Mouse (Mus musculus) thymus, adult 2 months (tissue): ENCODE measurements around the gene Nelfa. TPM values are rescaled to one million over a fixed set of nuclear protein-coding genes. Genes with fewer than 3 reads are reported as not detected.

Source experiments
- DNase-seq: peaks from one replicate; pipeline ENCODE4 v3.0.0; 2021
- H3K27ac ChIP-seq: fragments of 200-500 bp; 2 replicates; pipeline ENCODE4 v1.5.1; 2012; ENCODE audit warnings: low read length, control low read depth; ENCODE audit not compliant: control insufficient read depth, insufficient read depth
- H3K27me3 ChIP-seq: fragments of 200-500 bp; 2 replicates; pipeline ENCODE4 v1.6.1; 2012; ENCODE audit warnings: mild to moderate bottlenecking, low read length, moderate library complexity, mixed read lengths; ENCODE audit not compliant: control insufficient read depth, insufficient read depth
- H3K36me3 ChIP-seq: fragments of 200-500 bp; 2 replicates; pipeline ENCODE4 v1.6.1; 2012; ENCODE audit warnings: mild to moderate bottlenecking, low read length, moderate library complexity; ENCODE audit not compliant: control insufficient read depth, insufficient read depth
- H3K4me1 ChIP-seq: fragments of 200-500 bp; replicated peaks from 2 replicates; pipeline ENCODE4 v1.6.1; 2012; ENCODE audit warnings: low read length; ENCODE audit not compliant: control insufficient read depth, insufficient read depth
- H3K4me3 ChIP-seq: fragments of 200-500 bp; 2 replicates; pipeline ENCODE4 v1.5.1; 2012; ENCODE audit warnings: mild to moderate bottlenecking, low read length, control low read depth, moderate library complexity; ENCODE audit not compliant: control insufficient read depth, insufficient read depth
- CTCF ChIP-seq: fragments of 200-500 bp; IDR thresholded peaks from 2 replicates; pipeline ENCODE4 v1.5.1; 2012; ENCODE audit warnings: mild to moderate bottlenecking, control low read depth, low read length, moderate library complexity, borderline replicate concordance; ENCODE audit not compliant: control insufficient read depth, poor library complexity, insufficient read depth; ENCODE audit errors: extremely low read depth
- POLR2A ChIP-seq: fragments of 200-500 bp; IDR thresholded peaks from 2 replicates; pipeline ENCODE4 v1.6.1; 2012; ENCODE audit warnings: mild to moderate bottlenecking, low read length, control low read depth, moderate library complexity; ENCODE audit not compliant: control insufficient read depth, poor library complexity, insufficient read depth; ENCODE audit errors: extremely low read depth
- WGBS: fragments of 180-500 bp; shearing (Covaris S2); methylation state at CpG from one replicate; pipeline ENCODE4 v1.1.7; 2018; 5-methylcytosine and 5-hydroxymethylcytosine counted together
- polyA plus RNA-seq: library from polyadenylated mRNA; depleted of rRNA; stranded (reverse); fragments of >200 nt; gene quantifications from 2 replicates; pipeline ENCODE4 v1.2.3, GENCODE M21; 2012

The Nelfa gene
- polyA plus RNA-seq, 1 experiment: 85.1 TPM

GRCm38 (mm10) chr5:33900701-33901263 is 35.4 kb downstream of the Nelfa start:
- no peak overlapping the region for H3K4me3 ChIP-seq
- 98% methylated on average over 9 of the region's 9 CpGs for WGBS
- no peaks in the 10 kb centered on the region for H3K27me3 ChIP-seq
- H3K36me3 ChIP-seq: peaks cover 69% of the 10 kb centered on the region
- no peaks in the 10 kb centered on the region for H3K4me1 ChIP-seq
- DNase-seq: no peak
- no peak for TF ChIP-seq CTCF
- TF ChIP-seq POLR2A: no peak
- H3K27ac ChIP-seq: no peak overlapping the region

GRCm38 (mm10) chr5:33900101-33900500 is 36.1 kb downstream of the Nelfa start:
- no peak for TF ChIP-seq POLR2A
- no peak for TF ChIP-seq CTCF
- DNase-seq: no peak
- no peak overlapping the region for H3K27ac ChIP-seq
- peaks cover 74% of the 10 kb centered on the region for H3K36me3 ChIP-seq
- H3K4me1 ChIP-seq: no peaks in the 10 kb centered on the region
- 99% methylated on average over 3 of the region's 3 CpGs for WGBS
- H3K27me3 ChIP-seq: no peaks in the 10 kb centered on the region
- H3K4me3 ChIP-seq: no peak overlapping the region

- H3K36me3 ChIP-seq: peaks cover 83% of the 10 kb centered on the region
- WGBS: 96% methylated on average over 3 of the region's 3 CpGs
These were observed 37.0 kb downstream of the Nelfa start for GRCm38 (mm10) chr5:33899245-33899644.

GRCm38 (mm10) chr5:33898671-33899070 is 37.5 kb downstream of the Nelfa start:
- TF ChIP-seq POLR2A: no peak
- TF ChIP-seq CTCF: no peak

More at GRCm38 (mm10) chr5:33899245-33899644, 37.0 kb downstream of the Nelfa start:
- no peaks in the 10 kb centered on the region for H3K4me1 ChIP-seq
- no peak for TF ChIP-seq POLR2A
- no peak for TF ChIP-seq CTCF
- H3K4me3 ChIP-seq: no peak overlapping the region
- no peak for DNase-seq
- H3K27ac ChIP-seq: no peak overlapping the region
- no peaks in the 10 kb centered on the region for H3K27me3 ChIP-seq

GRCm38 (mm10) chr5:33897158-33897557 is 39.1 kb downstream of the Nelfa start:
- Histone ChIP-seq H3K4me1 (no peaks in the 10 kb centered on the region), H3K36me3 (peaks cover 92% of the 10 kb centered on the region), H3K27me3 (no peaks in the 10 kb centered on the region), H3K27ac (no peak overlapping the region), H3K4me3 (no peak overlapping the region)
- DNase-seq: no peak
- TF ChIP-seq POLR2A: no peak
- TF ChIP-seq CTCF: no peak
- WGBS: 93% methylated on average over 2 of the region's 2 CpGs

More at GRCm38 (mm10) chr5:33898671-33899070, 37.5 kb downstream of the Nelfa start:
- Histone ChIP-seq H3K36me3 (peaks cover 89% of the 10 kb centered on the region), H3K4me1 (no peaks in the 10 kb centered on the region), H3K4me3 (no peak overlapping the region), H3K27me3 (no peaks in the 10 kb centered on the region), H3K27ac (no peak overlapping the region)
- 97% methylated on average over 9 of the region's 9 CpGs for WGBS
- DNase-seq: no peak

GRCm38 (mm10) chr5:33895116-33895515 is 41.1 kb downstream of the Nelfa start:
- DNase-seq: no peak
- H3K4me1 ChIP-seq: no peaks in the 10 kb centered on the region
- peaks cover 96% of the 10 kb centered on the region for H3K36me3 ChIP-seq
- no peaks in the 10 kb centered on the region for H3K27me3 ChIP-seq
- H3K27ac ChIP-seq: no peak overlapping the region
- no peak overlapping the region for H3K4me3 ChIP-seq
- WGBS: 97% methylated on average over 9 of the region's 9 CpGs
- TF ChIP-seq POLR2A (no peak), CTCF (no peak)

DNA sequence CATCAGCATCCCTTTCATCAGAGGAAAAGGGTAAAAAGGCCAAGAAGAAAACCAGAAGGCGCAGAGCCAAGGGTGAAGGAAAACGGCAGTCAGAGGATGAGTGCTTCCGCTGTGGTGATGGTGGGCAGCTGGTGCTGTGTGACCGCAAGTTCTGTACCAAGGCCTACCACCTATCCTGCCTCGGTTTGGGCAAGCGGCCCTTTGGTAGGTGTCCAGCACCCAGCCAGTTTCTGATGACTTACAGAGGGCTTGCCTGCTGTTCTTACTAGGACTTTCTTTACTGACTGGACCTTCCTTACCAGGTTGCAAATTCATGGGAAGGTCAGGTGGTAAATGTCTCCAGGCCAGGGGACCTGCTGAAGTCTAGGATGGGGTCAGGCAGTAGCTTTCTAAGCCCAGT is 42.8 kb downstream of the Nelfa start:
- H3K36me3 ChIP-seq: peaks cover 87% of the 10 kb centered on the region

More for the DNA sequence above, 42.8 kb downstream of the Nelfa start:
- H3K27ac ChIP-seq: no peak overlapping the region
- DNase-seq: no peak
- H3K4me3 ChIP-seq: no peak overlapping the region
- TF ChIP-seq POLR2A: no peak
- no peak for TF ChIP-seq CTCF
- H3K27me3 ChIP-seq: no peaks in the 10 kb centered on the region
- H3K4me1 ChIP-seq: no peaks in the 10 kb centered on the region
- 94% methylated on average over 6 of the region's 6 CpGs for WGBS
